Mouse (Mus musculus) MEL (cell line): Measurements from ENCODE around the gene Hoxa1. TPM values are rescaled to one million over a fixed set of nuclear protein-coding genes. Genes with fewer than 3 reads are reported as not detected.

Experiments
- DNase-seq: peaks from one replicate; pipeline ENCODE4 v3.0.0; 2011; ENCODE audit warnings: low read depth, low spot score
- H3K27ac ChIP-seq: 2 replicates; pipeline ENCODE4 v1.5.1; 2012; ENCODE audit warnings: low read depth, mild to moderate bottlenecking, control low read depth, low read length, moderate library complexity; ENCODE audit not compliant: control insufficient read depth
- H3K27me3 ChIP-seq, 2 experiments: fragments of 150-350 bp in 1 of 2; sonication (generic) in 1 of 2; 2 replicates each; pipeline ENCODE4 v1.6.1; 2012; ENCODE audit warnings: low read length in 2 of 2, mild to moderate bottlenecking in 2 of 2, improper control_type of control experiment in 1 of 2, moderate library complexity in 1 of 2; ENCODE audit not compliant: insufficient read depth in 2 of 2, control insufficient read depth in 1 of 2
- H3K36me3 ChIP-seq, 2 experiments: 2 replicates each; pipeline ENCODE4 v1.6.1; 2012 to 2014; ENCODE audit warnings: low read length in 2 of 2, improper control_type of control experiment in 1 of 2, inconsistent platforms in 1 of 2, mild to moderate bottlenecking in 1 of 2; ENCODE audit not compliant: insufficient read depth in 2 of 2, control insufficient read depth in 1 of 2
- H3K4me1 ChIP-seq, 2 experiments: fragments of 150-350 bp in 1 of 2; sonication (generic) in 1 of 2; 2 replicates each; pipeline ENCODE4 v1.6.1; 2012; ENCODE audit warnings: low read length in 2 of 2, improper control_type of control experiment in 1 of 2, mild to moderate bottlenecking in 1 of 2; ENCODE audit not compliant: insufficient read depth in 2 of 2, control insufficient read depth in 1 of 2
- H3K4me3 ChIP-seq, 2 experiments: fragments of 150-350 bp in 1 of 2; sonication (generic) in 1 of 2; 2 replicates each; pipeline ENCODE4 v1.5.1; 2012; ENCODE audit warnings: low read depth in 2 of 2, low read length in 2 of 2, mild to moderate bottlenecking in 2 of 2, moderate library complexity in 2 of 2, control low read depth in 1 of 2, improper control_type of control experiment in 1 of 2; ENCODE audit not compliant: control insufficient read depth in 1 of 2, insufficient read depth in 1 of 2
- H3K79me2 ChIP-seq: 2 replicates; pipeline ENCODE4 v1.6.1; 2012; ENCODE audit warnings: mild to moderate bottlenecking, low read length, moderate library complexity; ENCODE audit not compliant: control insufficient read depth, poor library complexity, insufficient read depth
- H3K9ac ChIP-seq: 2 replicates; pipeline ENCODE4 v1.6.1; 2012; ENCODE audit warnings: low read depth, mild to moderate bottlenecking, control low read depth, low read length, moderate library complexity; ENCODE audit not compliant: control insufficient read depth, poor library complexity, severe bottlenecking
- H3K9me3 ChIP-seq: fragments of 150-350 bp; sonication (generic); replicated peaks from 2 replicates; pipeline ENCODE4 v1.6.1; 2012; ENCODE audit warnings: mild to moderate bottlenecking, low read length, improper control_type of control experiment, moderate library complexity; ENCODE audit not compliant: insufficient read depth
- CHD1 ChIP-seq: IDR thresholded peaks from 2 replicates; pipeline ENCODE4 v1.6.1; 2012; ENCODE audit warnings: low read depth, mild to moderate bottlenecking, inconsistent platforms, low read length, improper control_type of control experiment
- CHD2 ChIP-seq: IDR thresholded peaks from 2 replicates; pipeline ENCODE4 v1.6.1; 2011; ENCODE audit warnings: low read length, improper control_type of control experiment
- ELF1 ChIP-seq: IDR thresholded peaks from 2 replicates; pipeline ENCODE4 v1.6.1; 2014; ENCODE audit warnings: low read depth, mild to moderate bottlenecking, inconsistent platforms, low read length, improper control_type of control experiment, moderate library complexity
- EP300 ChIP-seq, 2 experiments: IDR thresholded peaks; 2 replicates each; pipeline ENCODE4 v1.6.1; 2011; ENCODE audit warnings: improper control_type of control experiment in 2 of 2, low read length in 2 of 2, low read depth in 1 of 2, mild to moderate bottlenecking in 1 of 2
- ETS1 ChIP-seq: IDR thresholded peaks from 2 replicates; pipeline ENCODE4 v1.6.1; 2012; ENCODE audit warnings: low read depth, mild to moderate bottlenecking, inconsistent platforms, low read length, improper control_type of control experiment, moderate library complexity
- GABPA ChIP-seq: IDR thresholded peaks from 2 replicates; pipeline ENCODE4 v1.6.1; 2012; ENCODE audit warnings: low read depth, mild to moderate bottlenecking, inconsistent platforms, low read length, improper control_type of control experiment, moderate library complexity
- GATA1 ChIP-seq: IDR thresholded peaks from 2 replicates; pipeline ENCODE4 v1.6.1; 2011; ENCODE audit warnings: low read depth, low read length, improper control_type of control experiment
- JUND ChIP-seq: IDR thresholded peaks from 2 replicates; pipeline ENCODE4 v1.6.1; 2011; ENCODE audit warnings: low read depth, mild to moderate bottlenecking, improper control_type of control experiment, low read length
- MEF2A ChIP-seq: IDR thresholded peaks from 2 replicates; pipeline ENCODE4 v1.6.1; 2014; ENCODE audit warnings: low read depth, mild to moderate bottlenecking, inconsistent platforms, low read length, improper control_type of control experiment; ENCODE audit not compliant: poor library complexity, insufficient replicate concordance, severe bottlenecking; ENCODE audit errors: extremely low read depth
- MXI1 ChIP-seq: IDR thresholded peaks from 2 replicates; pipeline ENCODE4 v1.6.1; 2011; ENCODE audit warnings: mild to moderate bottlenecking, low read depth, low read length, improper control_type of control experiment
- MYC ChIP-seq: IDR thresholded peaks from 2 replicates; pipeline ENCODE4 v1.6.1; 2011; ENCODE audit warnings: low read depth, mild to moderate bottlenecking, low read length, improper control_type of control experiment, moderate library complexity
- POLR2A ChIP-seq, 2 experiments: IDR thresholded peaks; 2 replicates each; pipeline ENCODE4 v1.6.1; 2011 to 2012; ENCODE audit warnings: low read length in 2 of 2, mild to moderate bottlenecking in 2 of 2, control low read depth in 1 of 2, improper control_type of control experiment in 1 of 2, low read depth in 1 of 2, moderate library complexity in 1 of 2; ENCODE audit not compliant: control insufficient read depth in 1 of 2, insufficient read depth in 1 of 2, poor library complexity in 1 of 2
- POLR2AphosphoS2 ChIP-seq: IDR thresholded peaks from 2 replicates; pipeline ENCODE4 v1.6.1; 2011; ENCODE audit warnings: low read length, improper control_type of control experiment
- POLR2AphosphoS5 ChIP-seq: IDR thresholded peaks from 2 replicates; pipeline ENCODE4 v1.6.1; 2012; ENCODE audit warnings: low read depth, borderline replicate concordance, mild to moderate bottlenecking, inconsistent platforms, low read length, moderate library complexity, mixed read lengths
- RAD21 ChIP-seq: IDR thresholded peaks from 2 replicates; pipeline ENCODE4 v1.6.1; 2011; ENCODE audit warnings: mild to moderate bottlenecking, low read depth, low read length, improper control_type of control experiment
- RCOR1 ChIP-seq: IDR thresholded peaks from 2 replicates; pipeline ENCODE4 v1.6.1; 2012; ENCODE audit warnings: low read depth, mild to moderate bottlenecking, inconsistent platforms, low read length, improper control_type of control experiment
- TAL1 ChIP-seq: IDR thresholded peaks from 2 replicates; pipeline ENCODE4 v1.6.1; 2012; ENCODE audit warnings: mild to moderate bottlenecking, inconsistent platforms, low read length, moderate library complexity, mixed read lengths
- TCF12 ChIP-seq: IDR thresholded peaks from 2 replicates; pipeline ENCODE4 v1.6.1; 2014; ENCODE audit warnings: low read depth, mild to moderate bottlenecking, inconsistent platforms, low read length, improper control_type of control experiment, moderate library complexity
- UBTF ChIP-seq: IDR thresholded peaks from 2 replicates; pipeline ENCODE4 v1.6.1; 2012; ENCODE audit warnings: low read depth, mild to moderate bottlenecking, inconsistent platforms, low read length, improper control_type of control experiment, moderate library complexity, borderline replicate concordance; ENCODE audit not compliant: insufficient read depth
- USF2 ChIP-seq, 2 experiments: IDR thresholded peaks; 2 replicates each; pipeline ENCODE4 v1.6.1; 2011 to 2012; ENCODE audit warnings: improper control_type of control experiment in 2 of 2, low read length in 2 of 2, borderline replicate concordance in 1 of 2, inconsistent platforms in 1 of 2, low read depth in 1 of 2, mild to moderate bottlenecking in 1 of 2; ENCODE audit not compliant: insufficient read depth in 1 of 2
- ZC3H11A ChIP-seq: IDR thresholded peaks from 2 replicates; pipeline ENCODE4 v1.6.1; 2012; ENCODE audit warnings: low read depth, mild to moderate bottlenecking, inconsistent platforms, low read length, improper control_type of control experiment
- ZKSCAN1 ChIP-seq: IDR thresholded peaks from 2 replicates; pipeline ENCODE4 v1.6.1; 2012; ENCODE audit warnings: low read depth, mild to moderate bottlenecking, inconsistent platforms, low read length, improper control_type of control experiment, moderate library complexity
- polyA plus RNA-seq, 2 experiments: library from polyadenylated mRNA; stranded (reverse) in 1 of 2; unstranded in 1 of 2; fragments of >175 nt in 1 of 2; fragments of >200 nt in 1 of 2; gene quantifications; 2 replicates each; pipeline versions ENCODE4 v1.2.1 to v1.2.4; 2012; ENCODE audit warnings: low replicate concordance in 2 of 2, low read depth in 1 of 2; ENCODE audit not compliant: insufficient read length in 2 of 2, insufficient read depth in 1 of 2, missing spikeins in 1 of 2
- total RNA-seq: library from RNA; depleted of rRNA; stranded (reverse); fragments of 300-350 nt; gene quantifications from 2 replicates; pipeline ENCODE4 v1.2.3, GENCODE M21; 2012

The Hoxa1 gene
- total and polyA plus RNA-seq, 3 experiments, result not detected

DNA sequence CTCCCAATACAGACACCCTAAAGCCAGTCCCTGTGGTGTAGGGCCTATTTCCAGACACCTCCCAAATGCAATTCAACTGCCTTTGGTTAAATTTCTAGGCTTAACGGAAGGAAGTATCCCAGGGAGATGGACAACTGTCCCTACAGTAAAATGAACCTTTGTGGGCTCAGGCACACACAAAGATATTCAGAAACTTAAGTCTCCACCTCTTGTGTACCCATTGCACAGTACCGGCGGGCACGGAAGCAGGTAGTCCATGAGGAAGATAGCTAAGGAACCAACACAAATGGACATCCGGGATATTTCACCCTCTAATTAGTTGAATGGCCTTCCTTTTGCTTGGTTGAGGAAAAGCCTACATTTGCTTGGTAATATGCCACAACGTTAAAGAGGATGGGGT lies 18.3 kb upstream of the Hoxa1 start:
- H3K27ac ChIP-seq, result no peak overlapping the region
- no peak overlapping the region for H3K9ac ChIP-seq

DNA sequence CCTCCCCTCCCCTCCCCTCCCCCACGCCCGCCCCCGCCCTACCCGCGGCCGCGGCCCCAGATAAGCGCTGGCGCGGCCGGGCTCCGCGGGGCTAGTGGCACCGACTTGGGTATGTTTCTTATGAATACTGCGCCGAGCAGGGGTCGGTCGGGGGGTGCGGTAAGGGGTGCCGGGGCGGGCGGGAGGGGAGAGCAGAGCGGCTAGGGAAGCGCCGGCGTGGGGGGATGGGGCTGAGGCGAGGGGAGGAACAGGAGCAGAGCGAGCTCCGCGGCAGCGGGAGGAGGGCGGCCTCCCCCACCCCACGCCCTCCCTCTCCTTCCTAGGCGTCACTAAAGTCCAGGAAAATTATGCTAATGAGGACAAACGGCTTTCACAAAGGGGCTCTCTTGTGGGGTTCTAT lies 17.7 kb upstream of the Hoxa1 start:
- no peak for DNase-seq
- no peak overlapping the region for H3K9ac ChIP-seq
- no peaks in the 10 kb centered on the region for H3K4me1 ChIP-seq
- no peak overlapping the region for H3K27ac ChIP-seq
- no peak overlapping the region for H3K4me3 ChIP-seq
- TF ChIP-seq GABPA, result no peak
- TF ChIP-seq RAD21, result no peak
- no peak for TF ChIP-seq GATA1
- TF ChIP-seq USF2 (IDR thresholded peaks at IDR 0.05; ENCODE audit: borderline replicate concordance in 1 of 2, insufficient read depth in 1 of 2, low read depth in 1 of 2, low read length in 2 of 2), result no peak
- TF ChIP-seq ZKSCAN1, result no peak
- no peak for TF ChIP-seq ELF1
- TF ChIP-seq ZC3H11A, result no peak
- no peak for TF ChIP-seq MYC
- TF ChIP-seq MXI1, result no peak
- no peak for TF ChIP-seq POLR2A (IDR thresholded peaks at IDR 0.05; ENCODE audit: control insufficient read depth in 1 of 2, insufficient read depth in 1 of 2, low read depth in 1 of 2, low read length in 2 of 2, poor library complexity in 1 of 2)
- no peak for TF ChIP-seq EP300 (IDR thresholded peaks at IDR 0.05; ENCODE audit: low read depth in 1 of 2, low read length in 2 of 2)
- no peak for TF ChIP-seq RCOR1
- TF ChIP-seq TAL1, result no peak
- no peaks in the 10 kb centered on the region for H3K27me3 ChIP-seq
- H3K79me2 ChIP-seq, result no peaks in the 10 kb centered on the region
- no peaks in the 10 kb centered on the region for H3K36me3 ChIP-seq
- no peaks in the 10 kb centered on the region for H3K9me3 ChIP-seq

More for the DNA sequence above, 18.3 kb upstream of the Hoxa1 start:
- H3K79me2 ChIP-seq, result no peaks in the 10 kb centered on the region
- H3K36me3 ChIP-seq, result no peaks in the 10 kb centered on the region
- H3K27me3 ChIP-seq, result no peaks in the 10 kb centered on the region
- no peaks in the 10 kb centered on the region for H3K4me1 ChIP-seq
- H3K9me3 ChIP-seq, result no peaks in the 10 kb centered on the region
- no peak overlapping the region for H3K4me3 ChIP-seq
- no peak for DNase-seq
- TF ChIP-seq ETS1, result no peak
- TF ChIP-seq UBTF, result no peak
- no peak for TF ChIP-seq CHD1
- TF ChIP-seq JUND, result no peak
- TF ChIP-seq TCF12, result no peak
- TF ChIP-seq MEF2A, result no peak
- no peak for TF ChIP-seq RAD21
- TF ChIP-seq POLR2AphosphoS5, result no peak
- no peak for TF ChIP-seq GABPA
- no peak for TF ChIP-seq CHD2
- TF ChIP-seq POLR2AphosphoS2, result no peak
